Mouse (Mus musculus) mesoderm, embryonic 11.5 days (tissue): ENCODE results near the gene Fam110c.

Experiments
- DNase-seq: peaks from one replicate; pipeline ENCODE4 v3.0.0-alpha.2; 2012; ENCODE audit warnings: low read depth, low spot score

The Fam110c gene

GRCm38 (mm10) chr12:31101821-31102220 lies 28.2 kb downstream of the Fam110c start:
- no peak for DNase-seq

DNA sequence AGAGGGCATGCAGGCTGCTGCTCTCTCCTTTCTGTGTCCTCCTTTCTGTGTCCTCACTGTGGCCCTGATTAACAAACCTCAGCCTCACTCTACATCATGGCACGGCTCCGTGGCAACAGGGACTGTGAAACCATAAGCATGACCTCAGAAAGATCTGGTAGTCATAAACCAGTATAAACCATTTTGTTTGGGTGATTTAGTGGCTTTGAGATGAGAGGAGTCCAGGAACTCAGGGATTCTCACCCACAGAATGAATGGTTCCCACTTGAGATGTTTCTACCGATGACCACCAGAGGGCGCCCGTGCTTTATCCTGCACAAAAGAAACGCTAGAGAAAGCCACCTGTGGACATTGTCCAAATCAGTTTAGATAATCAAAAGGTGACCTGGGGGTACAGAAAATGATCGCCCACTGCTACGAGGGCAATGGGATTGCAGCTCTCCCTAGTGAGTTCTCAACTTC lies 42.4 kb downstream of the Fam110c start:
- DNase-seq, result peak; percentile 74

DNA sequence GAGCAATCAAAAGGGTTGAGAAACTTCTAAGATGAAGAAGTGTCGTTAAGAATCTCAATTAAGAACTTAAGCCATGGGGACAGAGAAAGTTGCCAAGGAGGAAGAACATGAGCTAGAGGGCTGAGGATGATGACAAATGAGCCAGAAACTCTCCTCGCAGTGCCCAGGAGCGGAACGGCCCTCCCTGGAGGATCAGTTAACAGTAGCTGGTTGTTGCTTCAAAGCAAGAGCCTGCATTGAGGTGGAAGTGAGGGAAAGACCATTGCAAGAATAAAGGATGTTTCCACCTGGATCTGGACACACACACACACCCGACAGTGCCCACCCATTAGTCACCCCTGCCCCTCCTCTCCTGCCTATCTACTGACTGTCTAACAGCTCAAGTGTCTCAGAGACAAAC lies 46.9 kb downstream of the Fam110c start:
- no peak for DNase-seq

GRCm38 (mm10) chr12:31122892-31123622 lies 49.4 kb downstream of the Fam110c start:
- DNase-seq, result no peak

DNA sequence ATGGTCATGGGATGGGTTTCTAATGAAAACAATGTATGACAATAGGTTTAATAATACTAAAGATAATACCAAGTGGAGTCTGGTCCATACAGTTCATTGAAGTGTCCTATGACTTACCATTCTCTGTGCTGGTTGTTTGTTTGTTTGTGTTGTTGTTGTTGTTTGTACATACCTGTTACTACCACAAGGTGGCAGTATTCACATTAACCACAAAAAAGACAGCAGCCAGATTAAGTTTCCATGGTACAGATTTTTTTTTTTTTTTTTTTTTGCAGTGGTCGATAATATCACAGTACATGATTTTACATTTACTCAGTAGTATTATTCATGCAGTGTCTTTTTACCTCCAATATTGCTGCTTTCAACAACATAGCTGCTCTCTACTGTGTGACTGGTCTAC lies 52.4 kb downstream of the Fam110c start:
- DNase-seq, result no peak

DNA sequence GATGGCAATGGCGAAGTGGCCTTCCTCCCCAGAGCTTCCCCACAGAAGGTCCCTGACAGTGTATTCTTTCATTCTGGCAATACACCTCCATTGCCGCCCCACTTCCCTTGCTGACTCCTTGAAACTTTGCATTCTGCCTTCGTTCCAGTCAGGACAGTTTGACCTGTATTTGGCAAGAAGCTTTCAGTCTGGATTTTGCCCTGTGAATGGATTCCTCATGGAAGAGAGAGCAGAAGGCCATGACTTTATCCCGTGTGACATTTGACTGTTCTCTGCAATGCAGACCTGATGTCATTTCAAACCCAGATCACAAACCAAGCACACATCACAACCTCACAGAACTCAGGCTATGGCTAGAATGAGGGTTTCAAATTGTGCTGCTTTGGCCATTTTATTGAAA lies 55.9 kb downstream of the Fam110c start:
- no peak for DNase-seq
